Mouse (Mus musculus) frontal cortex, adult 2 months (tissue): Measurements from ENCODE around the gene Pax2. TPM values are rescaled to one million over a fixed set of nuclear protein-coding genes. Genes with fewer than 3 reads are reported as not detected.

ENCODE experiments used
- DNase-seq, 2 experiments: peaks; one replicate each; pipeline ENCODE4 v3.0.0; 2022; ENCODE audit warnings: low spot score in 1 of 2; ENCODE audit errors: extremely low spot score in 1 of 2
- polyA plus RNA-seq: library from polyadenylated mRNA; depleted of rRNA; stranded (reverse); fragments of >200 nt; gene quantifications from 2 replicates; pipeline ENCODE4 v1.2.3, GENCODE M21; 2012

The Pax2 gene
- polyA plus RNA-seq, 1 experiment, result 0.06 TPM

DNA sequence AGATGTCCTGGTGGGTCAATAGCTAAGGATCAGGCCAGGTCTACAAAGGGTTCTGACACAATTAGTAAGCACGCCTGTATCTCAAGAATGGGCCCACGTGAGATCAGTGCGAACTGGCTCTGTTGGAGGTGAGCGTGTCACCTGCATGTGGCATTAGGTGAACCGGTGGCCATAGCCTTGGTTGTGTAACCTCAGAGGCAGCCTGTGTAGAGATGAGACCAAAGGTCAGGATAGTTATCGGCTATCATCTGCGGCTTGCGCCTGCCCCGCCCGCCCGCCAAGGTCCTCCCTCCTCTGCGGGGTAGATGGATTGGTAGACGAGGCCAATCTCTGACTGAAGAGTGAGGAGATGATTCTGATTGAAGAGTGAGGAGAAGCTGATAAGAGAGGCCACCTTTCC, 15.7 kb downstream of the Pax2 start:
- DNase-seq, result no peak

DNA sequence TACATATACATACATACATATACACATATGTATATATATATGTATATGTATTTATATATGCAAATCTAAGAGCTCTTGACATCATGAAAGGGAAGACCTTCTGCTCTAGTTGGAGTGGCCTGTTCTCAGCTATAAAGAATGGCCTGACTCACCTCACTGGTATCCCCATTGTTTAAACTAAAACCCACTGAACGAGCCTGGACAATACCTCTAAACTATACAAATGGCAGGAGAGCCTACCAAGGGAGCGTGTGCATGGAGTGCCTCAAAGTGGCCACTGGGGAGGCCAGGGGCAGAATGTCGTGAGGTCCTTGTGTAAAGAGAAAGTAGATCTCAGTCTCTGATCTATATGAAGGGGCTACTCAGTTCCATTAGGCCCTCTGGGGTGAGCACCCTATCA, 26.1 kb downstream of the Pax2 start:
- DNase-seq, result no peak

DNA sequence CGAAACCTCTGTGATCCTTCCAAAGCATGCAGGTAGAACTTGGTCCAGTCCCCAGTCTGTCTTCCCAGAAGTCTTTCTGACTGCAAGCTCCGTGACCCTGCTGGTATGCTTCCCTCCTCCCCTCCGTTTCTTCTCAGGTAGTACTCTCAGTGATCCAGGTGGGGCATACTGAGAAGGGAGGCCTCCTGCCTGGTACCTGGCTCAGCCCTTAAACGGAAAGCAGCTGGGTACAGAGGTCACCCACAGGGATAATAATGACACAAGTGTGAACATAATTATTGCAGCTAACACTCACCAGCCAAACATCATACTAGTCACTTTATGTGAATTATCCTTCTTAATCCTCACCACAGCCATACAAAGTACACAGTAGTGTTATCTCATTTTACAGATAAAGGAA, 28.5 kb downstream of the Pax2 start:
- DNase-seq, result no peak

DNA sequence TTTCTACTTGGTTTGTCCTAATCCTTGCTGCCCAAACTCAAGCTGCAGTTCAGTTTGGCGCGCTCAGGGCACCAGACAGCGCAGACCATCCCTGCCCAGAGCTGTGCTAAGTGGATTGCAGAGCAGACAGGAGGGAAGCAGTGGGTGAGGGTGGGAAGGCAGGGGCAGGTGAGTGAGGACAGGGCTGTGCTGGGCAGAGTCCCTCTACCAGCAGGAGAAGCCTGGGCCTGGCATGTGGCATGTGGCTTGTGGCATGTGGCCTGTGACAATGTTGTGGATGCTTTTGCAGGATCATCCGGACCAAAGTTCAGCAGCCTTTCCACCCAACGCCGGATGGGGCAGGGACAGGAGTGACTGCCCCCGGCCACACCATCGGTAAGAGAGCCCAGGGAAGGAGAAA, 32.6 kb downstream of the Pax2 start:
- no peak for DNase-seq

DNA sequence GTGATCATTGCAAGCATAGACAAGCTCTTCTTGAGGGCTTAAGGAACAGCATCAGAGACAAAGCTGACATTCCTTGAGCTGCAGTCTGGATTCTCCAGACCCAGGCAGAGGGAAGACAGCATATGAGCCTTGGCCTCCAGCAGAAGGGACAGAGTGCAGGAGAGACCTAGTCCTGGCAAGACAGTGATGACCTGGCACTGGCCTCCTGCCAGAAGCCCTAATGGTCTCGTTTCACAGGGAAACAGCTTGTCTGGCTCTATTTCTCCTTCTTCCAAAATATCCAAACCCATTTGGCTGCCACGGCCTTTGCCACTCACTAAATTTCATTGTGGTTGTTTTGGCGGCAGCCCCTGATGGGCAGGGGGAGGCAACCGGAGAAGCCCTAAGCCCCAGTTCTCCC, 36.1 kb downstream of the Pax2 start:
- DNase-seq, result no peak

DNA sequence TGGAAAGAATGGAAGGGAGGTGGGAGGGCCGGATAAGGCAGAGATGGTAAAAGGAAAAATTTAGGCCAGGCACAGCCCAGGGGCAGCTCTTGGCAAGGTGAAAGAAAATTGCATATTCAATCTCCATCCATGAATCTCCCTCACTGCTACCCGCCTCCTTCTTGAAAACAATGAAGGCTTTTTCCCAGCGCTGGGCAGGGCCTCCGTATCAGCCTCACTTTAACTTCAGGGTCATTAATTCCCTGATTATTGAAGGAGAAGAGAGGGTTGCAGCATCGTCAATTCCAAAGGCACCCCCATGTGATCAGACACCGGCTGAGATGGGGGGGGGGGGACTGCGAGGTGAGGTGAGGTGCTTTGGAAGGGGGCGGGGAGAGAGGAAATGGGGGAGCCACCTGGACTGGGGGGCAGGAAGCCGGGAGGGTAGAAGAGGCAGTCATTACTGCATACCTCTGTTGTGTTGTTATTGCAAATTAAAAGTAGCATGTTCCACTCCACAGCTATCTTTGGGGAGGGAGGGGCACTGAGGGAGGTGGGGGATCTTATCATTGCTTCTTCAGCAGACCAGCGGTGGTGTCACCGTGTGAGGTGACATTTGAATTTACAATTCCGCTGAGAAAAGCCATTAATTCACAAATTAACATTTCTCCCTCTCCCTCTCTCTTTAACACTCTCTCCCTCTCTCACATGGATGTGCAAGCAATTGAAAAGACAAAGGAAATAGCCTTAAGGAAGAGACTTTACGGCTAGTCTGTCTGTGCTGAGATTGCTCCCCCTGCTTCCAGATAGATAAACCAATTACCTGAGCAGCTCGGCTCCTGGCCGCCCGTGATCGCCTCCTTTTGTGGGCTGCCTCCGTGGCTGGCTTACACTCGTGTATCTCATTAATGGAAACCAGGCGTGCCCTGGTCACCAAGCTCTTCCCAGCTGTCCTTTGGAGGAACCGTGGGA, 41.5 kb downstream of the Pax2 start:
- no peak for DNase-seq

DNA sequence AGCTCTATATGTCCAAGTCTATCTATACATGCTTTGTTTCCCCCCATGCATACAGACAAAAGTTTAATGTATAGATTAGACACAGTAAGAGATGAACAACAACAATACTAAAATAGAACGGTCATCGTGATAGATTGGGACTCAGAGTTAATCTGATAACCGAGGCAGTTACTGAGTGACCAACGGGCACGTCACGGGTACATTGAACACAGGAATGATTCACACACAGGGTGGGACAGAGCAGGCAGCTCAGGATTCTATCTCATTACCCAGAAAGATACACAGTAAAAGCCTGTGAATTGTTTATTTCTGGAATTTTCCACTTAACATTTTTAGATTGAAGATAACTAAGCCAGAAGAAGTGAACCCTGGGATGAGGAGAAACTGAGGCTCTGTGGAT, 42.9 kb downstream of the Pax2 start:
- no peak for DNase-seq

DNA sequence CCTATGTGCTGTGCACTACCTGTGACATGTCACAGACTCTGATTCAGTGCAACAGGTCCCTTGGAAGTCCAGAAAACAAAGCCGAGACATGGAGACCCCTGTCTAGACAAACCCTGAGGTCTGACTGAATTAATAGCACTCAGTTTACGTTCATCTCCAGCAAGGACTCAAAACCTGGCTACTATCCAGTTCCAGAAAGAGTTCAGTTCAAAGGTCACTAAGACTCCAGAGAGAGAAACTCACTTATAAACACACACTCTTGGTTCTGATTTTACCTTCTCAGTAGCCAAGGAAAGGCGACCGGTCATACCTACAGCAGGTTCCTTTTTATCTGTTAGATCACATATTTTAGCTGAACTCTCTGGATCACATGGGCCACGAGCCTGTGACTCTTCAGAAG, 43.3 kb downstream of the Pax2 start:
- no peak for DNase-seq

DNA sequence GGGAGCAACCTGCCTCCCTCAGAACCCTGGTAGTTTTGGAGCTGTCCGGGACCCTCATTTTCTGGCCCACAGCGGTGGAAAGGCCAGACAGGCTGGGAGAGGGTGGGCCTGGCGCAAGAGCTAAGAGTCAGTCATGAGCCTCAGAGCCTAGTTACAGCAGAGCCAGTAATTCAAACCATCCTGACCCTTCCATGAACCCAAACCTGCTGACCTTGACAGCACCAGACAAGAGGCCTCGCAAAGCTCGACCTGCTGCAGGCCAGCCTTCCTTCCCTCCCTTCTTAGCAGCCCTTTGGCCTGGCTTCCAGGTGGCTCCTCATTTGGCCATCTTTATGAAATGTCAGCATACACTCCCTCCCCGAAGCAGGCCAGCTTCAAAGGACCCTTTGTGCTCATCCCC, 44.5 kb downstream of the Pax2 start:
- DNase-seq, result no peak

DNA sequence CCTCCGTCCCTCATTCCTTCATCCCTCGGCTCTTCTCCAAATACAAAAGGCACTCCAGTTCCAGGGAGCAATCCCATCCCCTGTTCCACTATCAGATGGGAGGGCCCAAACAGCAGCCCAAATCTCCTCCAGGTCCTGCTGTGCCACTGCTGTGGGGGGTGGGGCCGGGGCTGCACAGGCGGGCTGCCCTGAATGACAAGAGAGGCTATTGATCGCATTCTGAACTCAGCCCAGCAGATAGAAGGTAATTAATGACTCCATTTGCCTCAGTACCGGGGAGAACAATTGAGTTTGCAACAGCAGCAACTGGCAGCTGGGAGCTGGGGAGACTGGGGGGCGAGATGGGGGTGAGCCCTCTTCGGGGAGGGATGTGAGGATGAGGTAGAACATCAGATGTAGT, 52.9 kb downstream of the Pax2 start:
- no peak for DNase-seq

DNA sequence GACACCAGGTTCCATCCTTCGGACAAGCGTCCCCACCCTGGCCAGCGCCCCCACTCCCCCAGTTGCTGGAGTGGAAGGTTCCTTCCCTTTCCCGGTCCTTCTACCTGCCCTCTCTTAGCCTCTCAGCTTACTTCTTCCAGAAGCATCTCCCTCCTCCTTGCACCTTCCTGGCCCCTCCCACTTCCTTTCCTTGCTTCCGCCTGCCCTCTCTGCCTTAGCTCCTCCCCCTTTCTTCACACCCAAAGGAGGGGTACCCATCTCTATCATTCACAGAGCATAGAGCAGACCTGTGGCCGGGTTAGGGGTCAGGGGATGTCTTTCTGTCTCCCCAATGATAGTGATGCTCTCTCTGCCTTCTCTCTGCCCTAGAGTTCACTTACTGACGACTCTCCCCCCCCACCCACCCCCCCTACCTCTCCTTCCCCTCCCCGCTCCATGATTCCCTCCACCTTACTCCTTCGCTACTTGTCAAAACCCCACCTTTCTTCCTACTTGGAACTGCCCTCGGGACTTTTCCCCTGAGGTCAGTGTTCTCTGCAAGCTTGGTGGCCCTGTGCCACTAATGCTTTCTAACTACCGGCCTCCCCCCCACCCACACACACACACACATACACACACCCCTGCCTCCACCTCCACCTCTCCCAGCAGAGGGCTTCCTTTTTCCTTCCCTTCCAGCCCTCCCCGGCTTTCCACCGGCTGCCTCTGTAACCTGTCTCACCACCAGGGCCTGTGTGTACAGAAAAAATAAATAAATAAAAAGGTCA, 57.0 kb downstream of the Pax2 start:
- no peak for DNase-seq

DNA sequence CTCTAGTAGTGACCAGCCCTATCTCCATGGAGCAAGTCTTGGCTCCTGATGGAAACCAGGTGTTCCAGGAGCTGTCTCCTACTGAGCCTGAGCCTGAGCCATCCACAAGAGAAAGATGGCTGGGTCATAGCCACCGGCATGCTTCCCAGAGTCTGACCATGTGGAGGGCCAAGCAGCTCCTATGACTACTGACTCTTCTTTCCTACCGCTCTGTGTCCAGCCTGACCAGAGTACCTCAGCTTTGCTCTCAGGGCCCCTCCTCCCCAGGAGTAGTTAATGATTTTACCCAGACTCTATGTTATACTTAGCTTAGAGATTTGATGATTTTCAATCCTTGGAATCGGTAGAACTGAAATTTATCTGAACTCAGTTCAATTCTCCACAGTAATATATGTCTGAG, 59.3 kb downstream of the Pax2 start:
- no peak for DNase-seq

DNA sequence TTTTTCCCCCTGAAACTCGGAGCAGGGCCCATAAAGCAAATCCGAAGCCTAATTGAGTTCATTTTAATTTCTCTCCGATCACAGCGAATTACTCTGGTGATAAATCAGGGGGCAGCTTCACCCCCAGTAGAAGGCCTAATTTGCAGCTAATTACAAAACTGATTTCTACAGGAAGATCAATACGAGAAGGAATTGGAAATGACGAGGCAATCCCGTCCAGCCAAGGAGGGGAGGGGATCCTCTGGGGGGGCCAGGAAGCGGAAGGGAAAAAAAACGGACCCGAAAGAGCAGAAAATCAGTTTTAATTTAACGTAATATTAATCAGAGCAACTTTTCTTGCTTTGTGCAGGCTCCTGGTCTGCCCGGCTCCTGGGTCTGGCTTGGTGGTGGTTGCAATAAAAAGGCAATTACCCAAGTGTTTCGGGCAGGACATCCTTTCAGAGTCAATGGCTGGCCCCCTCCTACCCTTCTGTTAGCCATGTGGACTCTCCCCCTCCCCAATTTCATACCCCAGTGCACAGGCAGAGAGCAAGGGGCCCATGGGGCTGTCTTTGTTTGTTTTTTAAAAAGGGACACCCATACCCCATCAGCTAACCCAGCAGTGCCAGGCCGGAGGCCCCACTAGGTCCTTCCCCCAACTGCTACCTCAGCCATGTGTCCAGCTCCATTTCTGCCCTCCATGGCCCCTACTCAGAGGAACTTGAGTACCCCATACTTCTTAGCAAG, 61.7 kb downstream of the Pax2 start:
- no peak for DNase-seq

DNA sequence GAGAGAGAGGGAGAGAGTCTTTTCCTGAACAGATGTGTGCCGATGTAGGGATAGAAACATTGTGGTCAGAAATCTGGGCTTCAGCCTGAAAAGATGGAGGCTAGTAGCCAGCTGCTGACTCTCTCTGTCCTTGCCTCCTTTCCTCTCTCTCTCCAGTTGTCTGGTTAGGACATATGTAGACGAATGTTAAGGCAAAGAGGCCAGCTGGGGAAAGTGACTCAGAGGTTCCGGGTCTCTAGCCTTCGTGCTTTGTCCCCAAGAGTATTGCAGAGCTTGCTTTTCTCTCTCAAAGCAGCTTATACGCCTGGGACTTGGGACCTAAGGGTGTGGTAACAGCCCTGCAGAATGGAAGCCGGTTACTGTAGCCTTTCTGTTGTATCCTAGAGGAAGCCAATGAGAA, 62.8 kb downstream of the Pax2 start:
- DNase-seq, result no peak

DNA sequence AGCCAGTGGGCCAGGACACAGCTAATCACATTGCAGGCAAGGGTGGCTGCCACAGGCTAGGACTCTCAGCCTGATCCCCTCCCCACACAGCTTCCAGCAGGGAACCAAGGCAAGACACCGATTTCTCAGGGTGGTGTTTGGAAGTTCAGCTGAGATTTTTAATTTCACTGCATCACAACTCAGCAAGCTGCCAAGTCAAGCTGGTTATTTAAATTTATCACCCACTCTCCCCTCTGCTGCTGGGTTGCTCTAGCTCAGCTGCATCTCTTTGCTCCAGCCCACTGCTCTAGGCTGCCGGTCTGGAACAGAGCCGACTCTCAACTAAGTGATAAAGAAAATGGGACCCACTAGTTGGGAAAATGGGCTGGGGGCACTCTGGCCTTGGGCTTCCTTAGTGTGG, 65.7 kb downstream of the Pax2 start:
- peak; percentile 9 to 68 for DNase-seq

DNA sequence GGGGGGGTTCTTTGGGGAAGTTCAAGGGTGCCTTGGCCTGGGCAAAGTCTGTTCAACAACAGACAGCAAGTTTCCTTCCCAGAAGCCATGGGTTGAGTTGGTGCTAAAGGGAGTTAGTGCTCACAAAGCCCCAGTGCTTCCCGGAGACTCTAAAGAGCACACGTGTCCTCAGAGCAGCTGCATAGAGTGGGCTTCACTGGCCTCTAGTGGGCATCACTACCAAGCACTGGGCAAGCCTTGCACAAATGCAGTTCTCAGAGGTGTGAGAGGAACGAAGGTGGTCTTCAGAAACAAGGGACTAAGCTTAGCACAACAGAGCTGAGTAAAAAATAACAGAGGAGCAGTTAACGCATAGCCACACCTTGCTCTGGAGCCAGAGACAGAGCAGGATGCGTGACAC, 66.5 kb downstream of the Pax2 start:
- no peak for DNase-seq

DNA sequence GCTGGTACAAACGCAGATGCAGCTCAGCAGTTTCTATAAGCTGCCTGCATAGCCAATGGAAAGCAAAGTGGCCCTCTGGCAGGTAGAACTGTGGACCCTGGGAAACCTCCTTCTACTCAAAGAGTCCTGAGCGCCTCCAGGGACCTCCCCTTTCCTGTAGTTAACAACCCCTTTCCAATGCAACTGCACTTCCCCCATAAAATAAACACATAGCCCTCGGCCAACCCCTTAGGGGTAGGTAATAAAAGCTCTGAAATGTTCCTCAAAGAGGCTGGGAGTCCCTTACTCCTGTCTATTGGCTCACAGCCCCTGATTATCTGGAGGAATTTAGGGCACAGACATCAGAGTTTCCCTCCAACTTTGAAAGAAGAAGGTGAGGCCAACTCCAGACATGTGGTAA, 67.8 kb downstream of the Pax2 start:
- DNase-seq, result no peak

DNA sequence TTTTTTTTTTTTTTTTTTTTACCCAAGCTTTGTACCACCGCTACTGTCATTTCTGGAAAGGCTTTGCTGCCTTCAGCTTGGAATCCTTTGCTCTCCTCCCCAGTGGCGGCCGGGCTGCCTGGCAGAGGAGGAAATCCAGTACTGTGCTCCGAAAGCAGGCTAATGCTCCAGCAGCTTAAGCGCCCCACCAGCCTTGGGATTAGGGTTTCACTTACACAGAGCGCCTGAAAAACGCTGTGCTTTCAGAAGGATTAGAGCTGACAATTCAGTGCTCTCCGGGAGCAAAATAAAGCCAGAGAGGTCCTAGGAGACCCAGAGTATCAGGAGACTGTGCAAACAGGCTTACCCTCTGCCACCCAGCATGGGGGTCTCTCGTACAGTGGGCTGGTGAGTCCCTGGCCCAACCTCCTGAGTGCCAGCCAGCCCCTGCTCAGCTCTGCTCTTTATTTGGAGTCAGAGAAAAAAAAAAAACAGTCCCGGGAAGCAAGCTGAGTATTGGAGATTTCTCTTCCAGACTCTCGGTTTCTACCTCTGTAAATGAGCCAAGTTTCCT, 69.4 kb downstream of the Pax2 start:
- no peak for DNase-seq

DNA sequence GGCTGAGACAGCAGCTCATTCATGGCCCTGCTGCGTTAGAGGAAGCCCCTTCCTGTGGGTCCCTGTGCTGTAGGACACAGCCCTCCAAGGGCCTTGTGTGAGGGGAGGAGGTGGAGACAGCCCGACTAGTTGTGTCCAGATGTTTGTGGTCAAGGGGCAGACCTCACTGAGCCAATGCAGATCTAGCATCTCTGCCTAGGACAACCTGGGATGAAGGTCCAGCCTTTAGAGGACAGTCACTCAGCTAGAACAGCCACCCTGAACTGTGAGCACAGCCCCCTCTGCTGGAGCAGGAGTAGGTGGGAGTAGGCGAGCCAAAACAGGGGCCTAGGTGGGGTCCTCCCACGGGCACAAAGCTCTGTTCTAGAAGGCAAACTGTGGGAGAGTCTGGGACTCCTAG, 70.0 kb downstream of the Pax2 start:
- no peak for DNase-seq

DNA sequence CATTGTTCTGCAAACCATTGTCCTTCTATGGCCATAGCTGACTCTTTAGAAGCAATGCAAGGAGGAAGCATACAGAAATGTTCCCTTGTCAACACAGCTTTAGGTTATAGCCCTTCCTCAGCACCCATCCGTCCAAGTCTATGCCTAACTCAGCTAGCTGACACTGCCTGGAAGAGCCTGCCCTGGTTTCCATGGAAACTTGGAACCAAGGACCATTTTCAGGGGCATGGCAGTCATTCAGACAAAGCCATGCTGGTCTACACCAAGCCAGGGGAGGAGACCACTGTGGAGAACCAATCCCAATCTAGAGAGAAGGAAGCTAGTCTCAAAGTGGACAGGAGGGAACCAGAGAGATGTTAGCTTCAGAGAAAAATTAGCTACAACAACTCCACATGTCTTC, 77.5 kb downstream of the Pax2 start:
- DNase-seq, result no peak
